Mouse (Mus musculus): ENCODE measurements around the gene Comt.

DNA sequence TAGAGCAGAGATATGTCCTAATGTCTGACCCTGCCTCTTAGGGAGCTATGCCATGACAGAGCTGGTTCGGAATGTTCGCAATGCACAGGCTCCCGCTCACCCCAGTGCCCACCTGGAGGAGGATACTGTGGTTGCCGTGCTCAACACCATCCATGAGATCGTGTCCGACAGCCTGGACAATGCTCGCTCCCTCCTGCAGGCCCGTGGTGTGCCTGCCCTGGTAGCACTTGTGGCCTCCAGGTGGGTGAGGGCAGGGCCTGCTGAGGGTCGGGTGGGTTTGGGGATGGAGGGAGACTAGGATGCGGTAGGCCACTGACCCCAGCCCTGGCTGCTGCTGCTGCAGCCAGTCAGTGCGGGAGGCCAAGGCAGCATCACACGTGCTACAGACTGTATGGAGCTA is 23.4 kb downstream of the Comt start:
- TF ChIP-seq ZC3H11A (IDR thresholded peaks at IDR 0.05; ENCODE audit: borderline replicate concordance, low read depth, low read length) (no peak), CHD2 (IDR thresholded peaks at IDR 0.05; ENCODE audit: low read depth, low read length) (no peak), MAFK (IDR thresholded peaks at IDR 0.05; ENCODE audit: insufficient read depth, low read depth, low read length) (no peak), HCFC1 (IDR thresholded peaks at IDR 0.05; ENCODE audit: borderline replicate concordance, insufficient read depth, low read length) (no peak)
